Mouse (Mus musculus): ENCODE data around the gene Frmd4a. TPM values are rescaled to one million over a fixed set of nuclear protein-coding genes. Genes with fewer than 3 reads are reported as not detected.

The Frmd4a gene
- total RNA-seq, 4 experiments from 2014 or later: 2.1 to 3.0 (median 2.6) TPM

GRCm38 (mm10) chr2:4438739-4439138, 421.2 kb downstream of the Frmd4a start:
- DNase-seq (ENCODE audit: low spot score in 2 of 2): no peak

- no peak for DNase-seq (ENCODE audit: low spot score in 2 of 2)
Measured at GRCm38 (mm10) chr2:4439909-4440308, 422.4 kb downstream of the Frmd4a start.

- no peak for DNase-seq (ENCODE audit: low spot score in 2 of 2)
Measured at GRCm38 (mm10) chr2:4441840-4442239, 424.3 kb downstream of the Frmd4a start.

- DNase-seq (ENCODE audit: low spot score in 2 of 2): no peak
Measured at GRCm38 (mm10) chr2:4444740-4445139, 427.2 kb downstream of the Frmd4a start.

GRCm38 (mm10) chr2:4445629-4446400, 428.3 kb downstream of the Frmd4a start:
- DNase-seq (ENCODE audit: low spot score in 2 of 2): peak; percentile 54 to 70

- DNase-seq (ENCODE audit: low spot score in 2 of 2): no peak
Measured at GRCm38 (mm10) chr2:4449860-4450480, 432.5 kb downstream of the Frmd4a start.

- DNase-seq (ENCODE audit: low spot score in 2 of 2): peak; percentile 9 to 18
Measured at GRCm38 (mm10) chr2:4452590-4453400, 435.3 kb downstream of the Frmd4a start.

- DNase-seq (ENCODE audit: low spot score in 2 of 2): no peak
Measured at GRCm38 (mm10) chr2:4455097-4456025, 437.8 kb downstream of the Frmd4a start.

- no peak for DNase-seq (ENCODE audit: low spot score in 2 of 2)
Measured at GRCm38 (mm10) chr2:4460897-4461296, 443.4 kb downstream of the Frmd4a start.

GRCm38 (mm10) chr2:4461514-4461913, 444.0 kb downstream of the Frmd4a start:
- no peak for DNase-seq (ENCODE audit: low spot score in 2 of 2)

- DNase-seq (ENCODE audit: low spot score in 2 of 2): no peak
Measured at GRCm38 (mm10) chr2:4462480-4462879, 445.0 kb downstream of the Frmd4a start.

GRCm38 (mm10) chr2:4466084-4466483, 448.6 kb downstream of the Frmd4a start:
- no peak for DNase-seq (ENCODE audit: low spot score in 2 of 2)

- no peak for DNase-seq (ENCODE audit: low spot score in 2 of 2)
Measured at GRCm38 (mm10) chr2:4467314-4467713, 449.8 kb downstream of the Frmd4a start.

GRCm38 (mm10) chr2:4472760-4473480, 455.4 kb downstream of the Frmd4a start:
- DNase-seq (ENCODE audit: low spot score in 2 of 2): peak; percentile 35 to 53

- DNase-seq (ENCODE audit: low spot score in 2 of 2): no peak
Measured at GRCm38 (mm10) chr2:4473866-4474538, 456.5 kb downstream of the Frmd4a start.

GRCm38 (mm10) chr2:4474539-4474937, 457.0 kb downstream of the Frmd4a start:
- no peak for DNase-seq (ENCODE audit: low spot score in 2 of 2)

GRCm38 (mm10) chr2:4475991-4476390, 458.5 kb downstream of the Frmd4a start:
- no peak for DNase-seq (ENCODE audit: low spot score in 2 of 2)

GRCm38 (mm10) chr2:4476608-4477007, 459.1 kb downstream of the Frmd4a start:
- no peak for DNase-seq (ENCODE audit: low spot score in 2 of 2)

GRCm38 (mm10) chr2:4477311-4477710, 459.8 kb downstream of the Frmd4a start:
- DNase-seq (ENCODE audit: low spot score in 2 of 2): no peak

GRCm38 (mm10) chr2:4480180-4480579, 462.7 kb downstream of the Frmd4a start:
- no peak for DNase-seq (ENCODE audit: low spot score in 2 of 2)

All from gastrocnemius, adult 8-10 months (tissue).